Mouse (Mus musculus) adrenal gland, adult (tissue): ENCODE measurements around the gene Pik3r5.
A peak's percentile ranks its signal among the peaks of the same experiment; 100 is the strongest.

Experiments used
- DNase-seq, 2 experiments: peaks; one replicate each; pipeline ENCODE4 v3.0.0; 2022 to 2023; ENCODE audit warnings: low spot score in 1 of 2; ENCODE audit not compliant: inconsistent age in 2 of 2

Pik3r5 gene

GRCm38 (mm10) chr11:68519362-68519761 lies 87.4 kb downstream of the Pik3r5 start:
- DNase-seq, result no peak

GRCm38 (mm10) chr11:68519815-68520214 lies 87.9 kb downstream of the Pik3r5 start:
- DNase-seq, result no peak

DNA sequence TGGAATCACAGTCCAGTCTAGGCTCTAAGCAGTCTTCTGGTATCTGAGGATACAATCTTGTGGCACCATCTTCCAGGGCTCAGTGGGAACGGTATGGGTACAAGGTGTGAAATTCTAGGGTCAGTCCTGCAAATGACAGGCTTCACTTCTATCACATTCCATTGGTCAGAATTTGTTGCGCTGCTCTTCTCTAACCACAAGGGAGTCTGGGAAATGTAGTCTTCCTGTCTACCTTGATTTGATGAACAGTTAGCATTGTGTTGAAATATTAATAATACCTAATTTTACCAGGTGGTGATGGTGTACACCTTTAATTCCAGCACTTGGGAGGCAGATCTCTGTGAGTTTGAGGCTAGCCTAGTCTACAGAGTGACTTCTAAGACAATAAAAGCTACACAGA lies 88.5 kb downstream of the Pik3r5 start:
- DNase-seq, result no peak

GRCm38 (mm10) chr11:68521352-68521751 lies 89.4 kb downstream of the Pik3r5 start:
- no peak for DNase-seq

DNA sequence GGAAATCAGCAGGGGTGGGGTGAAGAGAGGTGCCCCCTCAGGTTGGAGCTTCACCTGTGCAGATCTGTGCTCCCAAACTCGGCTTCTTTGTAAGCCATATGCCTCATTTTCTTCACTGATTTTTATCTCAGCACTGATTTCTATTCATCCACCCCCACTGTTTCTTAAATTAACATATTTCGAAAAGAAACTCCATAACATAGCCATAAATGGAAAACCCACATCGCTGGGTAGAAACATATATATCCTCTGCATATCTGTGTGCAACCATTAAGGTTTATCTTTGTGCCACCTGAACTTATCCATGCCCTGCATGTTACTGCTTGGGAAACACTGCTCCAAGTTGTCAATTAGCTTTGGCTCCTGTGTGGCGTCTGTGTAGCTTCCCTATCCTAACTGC lies 94.5 kb downstream of the Pik3r5 start:
- DNase-seq, result no peak

- peak; percentile 16 to 53 for DNase-seq
Measured at GRCm38 (mm10) chr11:68531066-68531806, 99.3 kb downstream of the Pik3r5 start.

GRCm38 (mm10) chr11:68531941-68532535 lies 100.1 kb downstream of the Pik3r5 start:
- no peak for DNase-seq

DNA sequence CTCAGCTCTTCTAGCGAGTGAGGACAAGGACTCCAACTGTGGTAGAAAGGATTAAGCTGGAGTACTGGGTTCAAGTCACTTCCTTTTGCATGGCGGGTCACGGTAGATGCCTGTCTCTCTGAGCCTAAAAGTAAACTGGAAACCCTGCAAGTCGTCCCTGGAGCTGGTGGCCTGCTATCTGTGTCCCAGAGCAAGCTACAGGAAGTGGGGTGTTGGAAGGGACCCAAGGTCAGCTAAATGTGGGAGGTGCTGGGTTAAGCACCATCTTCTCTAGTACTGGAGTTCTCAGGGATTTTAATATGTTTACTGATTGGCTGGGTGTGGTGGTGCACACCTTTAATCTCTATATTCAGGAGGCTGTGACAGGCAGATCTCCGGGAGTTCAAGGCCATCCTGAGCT lies 100.9 kb downstream of the Pik3r5 start:
- DNase-seq, result peak in 1 of 2 experiments; percentile 43

GRCm38 (mm10) chr11:68533971-68534475 lies 102.1 kb downstream of the Pik3r5 start:
- no peak for DNase-seq

DNA sequence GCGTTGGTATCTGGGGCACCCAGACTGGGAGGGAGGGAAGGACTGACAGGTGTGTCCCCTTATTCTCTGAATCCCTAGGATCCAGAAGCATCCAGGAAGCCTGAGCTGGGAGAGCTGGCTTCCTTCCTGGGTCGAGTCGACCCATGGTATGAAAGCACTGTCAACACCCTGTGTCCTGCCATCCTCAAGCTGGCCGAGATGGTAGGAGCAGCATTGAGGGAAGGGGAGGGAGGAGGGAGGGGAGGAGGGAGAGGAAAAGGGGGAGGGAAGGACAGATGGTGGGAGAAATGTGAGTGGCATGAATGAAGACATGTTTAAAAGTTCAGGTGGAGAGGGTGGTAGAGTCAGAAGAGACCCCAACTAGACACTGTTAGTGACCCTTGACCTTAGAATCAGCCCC lies 104.1 kb downstream of the Pik3r5 start:
- no peak for DNase-seq

GRCm38 (mm10) chr11:68536465-68536864 lies 104.5 kb downstream of the Pik3r5 start:
- no peak for DNase-seq

GRCm38 (mm10) chr11:68539621-68540020 lies 107.7 kb downstream of the Pik3r5 start:
- DNase-seq, result no peak

GRCm38 (mm10) chr11:68544554-68544953 lies 112.6 kb downstream of the Pik3r5 start:
- DNase-seq, result peak; percentile 26 to 51

DNA sequence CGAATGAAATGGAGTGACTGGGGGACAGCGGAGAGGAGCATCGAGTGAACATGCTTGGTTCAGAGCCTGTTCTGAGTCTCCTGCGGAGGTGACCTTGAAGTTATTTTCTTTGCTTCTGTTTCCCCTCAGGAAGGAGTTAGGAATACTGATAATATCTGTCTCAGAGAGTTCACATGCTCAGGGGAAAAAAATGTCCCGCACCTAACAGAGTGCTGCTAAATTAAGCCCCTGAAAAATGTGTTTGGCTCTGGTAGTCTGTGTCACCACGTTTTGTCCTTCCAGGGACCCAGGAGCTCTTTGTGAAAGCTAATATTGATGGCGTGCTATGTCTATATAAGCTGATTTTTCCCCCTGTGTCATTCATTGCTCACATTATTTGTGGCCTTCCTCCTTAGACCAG lies 113.3 kb downstream of the Pik3r5 start:
- DNase-seq, result no peak

GRCm38 (mm10) chr11:68545682-68546222 lies 113.8 kb downstream of the Pik3r5 start:
- DNase-seq, result no peak
